Mouse (Mus musculus): ENCODE data around the gene Grap2.

GRCm38 (mm10) chr15:80623171-80623837 lies 50.9 kb downstream of the Grap2 start:
- TF ChIP-seq GABPA (IDR thresholded peaks at IDR 0.05; ENCODE audit: low read depth, low read length) (no peak), POLR2AphosphoS5 (IDR thresholded peaks at IDR 0.05; ENCODE audit: borderline replicate concordance, low read depth, low read length) (no peak), TAL1 (IDR thresholded peaks at IDR 0.05; ENCODE audit: low read length) (peak; percentile 87), POLR2A (IDR thresholded peaks at IDR 0.05; ENCODE audit: control insufficient read depth in 1 of 2, insufficient read depth in 1 of 2, low read depth in 1 of 2, low read length in 2 of 2, poor library complexity in 1 of 2) (no peak), NELFE (IDR thresholded peaks at IDR 0.05; ENCODE audit: low read depth, low read length) (no peak), USF1 (IDR thresholded peaks at IDR 0.05; ENCODE audit: low read depth, low read length) (no peak)

Measured in MEL (cell line).